Mouse (Mus musculus) bone marrow macrophage, adult 2 months (primary cell): ENCODE data around the gene Slc34a1.

Source experiments
- CTCF ChIP-seq: IDR thresholded peaks from 2 replicates; pipeline ENCODE4 v1.5.1; 2012; ENCODE audit warnings: low read depth, mild to moderate bottlenecking, low read length, moderate library complexity
- POLR2A ChIP-seq: IDR thresholded peaks from 2 replicates; pipeline ENCODE4 v1.6.1; 2012; ENCODE audit warnings: mild to moderate bottlenecking, low read depth, low read length, borderline replicate concordance

GRCm38 (mm10) chr13:55451296-55451695, 53.3 kb downstream of the Slc34a1 start:
- TF ChIP-seq POLR2A = no peak
- TF ChIP-seq CTCF = no peak
